Mouse (Mus musculus): ENCODE results near the gene Itga1. TPM values are rescaled to one million over a fixed set of nuclear protein-coding genes. Genes with fewer than 3 reads are reported as not detected.

Itga1 gene
- polyA plus RNA-seq, 1 experiment from 2014 or later = 3.6 TPM

- no peaks in the 10 kb centered on the region for H3K9me3 ChIP-seq
- WGBS = 90% methylated on average over 4 of the region's 4 CpGs
- no peaks in the 10 kb centered on the region for H3K4me1 ChIP-seq
- ATAC-seq (ENCODE audit: insufficient number of reproducible peaks, insufficient read depth, low FRiP score, low TSS enrichment, low read depth) = no peak
- H3K36me3 ChIP-seq = no peaks in the 10 kb centered on the region
- H3K4me2 ChIP-seq = no peak overlapping the region
- no peaks in the 10 kb centered on the region for H3K27me3 ChIP-seq
- no peak overlapping the region for H3K27ac ChIP-seq
- H3K4me3 ChIP-seq = no peak overlapping the region
- H3K9ac ChIP-seq = no peak overlapping the region
These were observed 187.2 kb downstream of the Itga1 start for GRCm38 (mm10) chr13:114914559-114914958.

GRCm38 (mm10) chr13:114910629-114911028 lies 191.1 kb downstream of the Itga1 start:
- Histone ChIP-seq H3K9ac (no peak overlapping the region), H3K9me3 (no peaks in the 10 kb centered on the region), H3K4me3 (no peak overlapping the region), H3K4me1 (no peaks in the 10 kb centered on the region), H3K27me3 (no peaks in the 10 kb centered on the region), H3K36me3 (no peaks in the 10 kb centered on the region), H3K4me2 (no peak overlapping the region), H3K27ac (no peak overlapping the region)
- ATAC-seq (ENCODE audit: insufficient number of reproducible peaks, insufficient read depth, low FRiP score, low TSS enrichment, low read depth) = no peak
- WGBS = 73% methylated on average over 9 of the region's 9 CpGs

GRCm38 (mm10) chr13:114909514-114909913 lies 192.2 kb downstream of the Itga1 start:
- no peak for ATAC-seq (ENCODE audit: insufficient number of reproducible peaks, insufficient read depth, low FRiP score, low TSS enrichment, low read depth)
- no peaks in the 10 kb centered on the region for H3K9me3 ChIP-seq
- no peaks in the 10 kb centered on the region for H3K27me3 ChIP-seq
- no peak overlapping the region for H3K9ac ChIP-seq
- WGBS = 88% methylated on average over 5 of the region's 5 CpGs
- H3K4me1 ChIP-seq = no peaks in the 10 kb centered on the region
- no peak overlapping the region for H3K27ac ChIP-seq
- no peak overlapping the region for H3K4me2 ChIP-seq
- no peaks in the 10 kb centered on the region for H3K36me3 ChIP-seq
- no peak overlapping the region for H3K4me3 ChIP-seq

- WGBS = 82% methylated on average over 4 of the region's 4 CpGs
- H3K36me3 ChIP-seq = no peaks in the 10 kb centered on the region
These were observed 193.9 kb downstream of the Itga1 start for GRCm38 (mm10) chr13:114907876-114908275.

More at GRCm38 (mm10) chr13:114907876-114908275, 193.9 kb downstream of the Itga1 start:
- Histone ChIP-seq H3K9ac (no peak overlapping the region), H3K27me3 (no peaks in the 10 kb centered on the region), H3K27ac (no peak overlapping the region), H3K4me1 (no peaks in the 10 kb centered on the region), H3K4me2 (no peak overlapping the region), H3K4me3 (no peak overlapping the region), H3K9me3 (no peaks in the 10 kb centered on the region)
- no peak for ATAC-seq (ENCODE audit: insufficient number of reproducible peaks, insufficient read depth, low FRiP score, low TSS enrichment, low read depth)

Other genes starting within 250 kb of the Itga1 start
- 2.5 and 3.0 TPM in 2 replicates for gene Itga2, start 169.9 kb downstream of the Itga1 start, polyA plus RNA-seq (2015; fragmentation: Nextera tagmentation; extraction: Ambion mirVana)
- 4.8 and 7.1 TPM in 2 replicates for gene Pelo, start 11.8 kb downstream of the Itga1 start, polyA plus RNA-seq (2015; fragmentation: Nextera tagmentation; extraction: Ambion mirVana)
- gene Gm49395, start within 50 bp of the Itga1 start, polyA plus RNA-seq (2015; fragmentation: Nextera tagmentation; extraction: Ambion mirVana) = 2.6 and 3.4 TPM in 2 replicates

Measured in embryonic facial prominence, embryonic 13.5 days (tissue).